Mouse (Mus musculus) midbrain, postnatal 0 days (tissue): ENCODE results near the gene Pdzd9. TPM values are rescaled to one million over a fixed set of nuclear protein-coding genes. Genes with fewer than 3 reads are reported as not detected.

ENCODE experiments used
- ATAC-seq: fragments of 200-750 bp; cut with Nextera tagmentation; 2 replicates; pipeline ENCODE4 v1.8.0; 2017; ENCODE audit warnings: moderate number of reproducible peaks, mild to moderate bottlenecking, moderate TSS enrichment, moderate library complexity; ENCODE audit not compliant: low FRiP score
- DNase-seq: peaks from one replicate; pipeline ENCODE4 v3.0.0-alpha.2; 2015; ENCODE audit warnings: low spot score
- H3K27ac ChIP-seq: fragments of 300-500 bp; sonication (generic); 2 replicates; pipeline ENCODE4 v1.5.1; 2014; ENCODE audit warnings: low read depth, mild to moderate bottlenecking, low read length, mixed read lengths
- H3K27me3 ChIP-seq: fragments of 300-500 bp; sonication (generic); 2 replicates; pipeline ENCODE4 v1.6.1; 2014; ENCODE audit warnings: low read length, control low read depth, mixed read lengths; ENCODE audit not compliant: insufficient read depth
- H3K36me3 ChIP-seq: fragments of 300-500 bp; sonication (generic); 2 replicates; pipeline ENCODE4 v1.6.1; 2014; ENCODE audit warnings: low read length, control low read depth, mixed read lengths; ENCODE audit not compliant: insufficient read depth
- H3K4me1 ChIP-seq: fragments of 300-500 bp; sonication (generic); 2 replicates; pipeline ENCODE4 v1.6.1; 2014; ENCODE audit warnings: mild to moderate bottlenecking, control low read depth, antibody characterized with exemption, low read length, mixed read lengths; ENCODE audit not compliant: insufficient read depth
- H3K4me2 ChIP-seq: fragments of 300-500 bp; sonication (generic); 2 replicates; pipeline ENCODE4 v1.6.1; 2014; ENCODE audit warnings: low read depth, mild to moderate bottlenecking, low read length, mixed read lengths; ENCODE audit not compliant: poor library complexity, severe bottlenecking
- H3K4me3 ChIP-seq: fragments of 300-500 bp; sonication (generic); 2 replicates; pipeline ENCODE4 v1.5.1; 2014; ENCODE audit warnings: low read depth, mild to moderate bottlenecking, low read length, moderate library complexity
- H3K9ac ChIP-seq: fragments of 300-500 bp; sonication (generic); replicated peaks from 2 replicates; pipeline ENCODE4 v1.6.1; 2014; ENCODE audit warnings: mild to moderate bottlenecking, low read length, moderate library complexity, mixed read lengths; ENCODE audit not compliant: poor library complexity, severe bottlenecking
- H3K9me3 ChIP-seq: fragments of 300-500 bp; sonication (generic); 2 replicates; pipeline ENCODE4 v1.6.1; 2016; ENCODE audit warnings: low read length, control low read depth
- CTCF ChIP-seq: IDR thresholded peaks from 2 replicates; pipeline ENCODE4 v1.5.1; 2016; ENCODE audit warnings: antibody characterized with exemption, mild to moderate bottlenecking
- WGBS: fragments of 180-500 bp; shearing (Covaris S2); extraction: QIAGEN DNeasy Blood & Tissue Kit; methylation state at CpG from one replicate; pipeline ENCODE4 v1.1.7; 2014; 5-methylcytosine and 5-hydroxymethylcytosine counted together
- polyA plus RNA-seq: library from polyadenylated mRNA; unstranded; fragments of >200 nt; fragmentation: Nextera tagmentation; extraction: Ambion mirVana; gene quantifications from 2 replicates; pipeline ENCODE4 v1.2.1, GENCODE M21; 2015
- total RNA-seq: library from RNA; depleted of rRNA; stranded (reverse); fragments of >200 nt; gene quantifications from 2 replicates; pipeline ENCODE4 v1.2.3, GENCODE M21; 2014

Pdzd9 gene
- total and polyA plus RNA-seq, 2 experiments from 2014 or later, result 0.33 to 0.63 TPM

GRCm38 (mm10) chr7:120699586-120699985 lies 29.4 kb upstream of the Pdzd9 start:
- no peak overlapping the region for H3K4me3 ChIP-seq
- DNase-seq (no peak), ATAC-seq (no peak)
- H3K27me3 ChIP-seq, result no peaks in the 10 kb centered on the region
- no peak for TF ChIP-seq CTCF
- no peaks in the 10 kb centered on the region for H3K9me3 ChIP-seq
- 90% methylated on average over 6 of the region's 6 CpGs for WGBS
- H3K36me3 ChIP-seq, result no peaks in the 10 kb centered on the region
- no peak overlapping the region for H3K4me2 ChIP-seq
- H3K27ac ChIP-seq, result no peak overlapping the region
- no peak overlapping the region for H3K9ac ChIP-seq
- H3K4me1 ChIP-seq, result no peaks in the 10 kb centered on the region

GRCm38 (mm10) chr7:120696331-120696730 lies 26.2 kb upstream of the Pdzd9 start:
- H3K4me3 ChIP-seq, result no peak overlapping the region
- H3K4me1 ChIP-seq, result no peaks in the 10 kb centered on the region
- ATAC-seq (no peak), DNase-seq (no peak)
- no peaks in the 10 kb centered on the region for H3K27me3 ChIP-seq
- no peaks in the 10 kb centered on the region for H3K9me3 ChIP-seq
- no peak overlapping the region for H3K4me2 ChIP-seq
- H3K36me3 ChIP-seq, result no peaks in the 10 kb centered on the region
- WGBS, result 93% methylated on average over 2 of the region's 2 CpGs
- no peak overlapping the region for H3K9ac ChIP-seq
- no peak overlapping the region for H3K27ac ChIP-seq
- TF ChIP-seq CTCF, result no peak

GRCm38 (mm10) chr7:120695641-120696040 lies 25.5 kb upstream of the Pdzd9 start:
- no peaks in the 10 kb centered on the region for H3K9me3 ChIP-seq
- H3K4me2 ChIP-seq, result no peak overlapping the region
- TF ChIP-seq CTCF, result no peak
- H3K36me3 ChIP-seq, result no peaks in the 10 kb centered on the region
- no peak overlapping the region for H3K4me3 ChIP-seq
- H3K27ac ChIP-seq, result no peak overlapping the region
- ATAC-seq, result no peak
- DNase-seq, result no peak
- H3K27me3 ChIP-seq, result no peaks in the 10 kb centered on the region
- 56% methylated on average over 1 of the region's 1 CpGs for WGBS
- H3K4me1 ChIP-seq, result no peaks in the 10 kb centered on the region
- no peak overlapping the region for H3K9ac ChIP-seq

GRCm38 (mm10) chr7:120695196-120695595 lies 25.1 kb upstream of the Pdzd9 start:
- H3K9me3 ChIP-seq, result no peaks in the 10 kb centered on the region
- H3K36me3 ChIP-seq, result no peaks in the 10 kb centered on the region
- no peaks in the 10 kb centered on the region for H3K27me3 ChIP-seq
- ATAC-seq (no peak), DNase-seq (no peak)
- H3K27ac ChIP-seq, result no peak overlapping the region
- H3K4me2 ChIP-seq, result no peak overlapping the region
- H3K4me3 ChIP-seq, result no peak overlapping the region
- H3K4me1 ChIP-seq, result no peaks in the 10 kb centered on the region
- WGBS, result 34% methylated on average over 6 of the region's 6 CpGs
- no peak overlapping the region for H3K9ac ChIP-seq
- no peak for TF ChIP-seq CTCF

- H3K4me1 ChIP-seq, result no peaks in the 10 kb centered on the region
- no peak overlapping the region for H3K27ac ChIP-seq
- no peak for TF ChIP-seq CTCF
- no peak overlapping the region for H3K9ac ChIP-seq
- H3K27me3 ChIP-seq, result no peaks in the 10 kb centered on the region
- DNase-seq, result no peak
- WGBS, result 91% methylated on average over 5 of the region's 5 CpGs
- H3K4me3 ChIP-seq, result no peak overlapping the region
- no peaks in the 10 kb centered on the region for H3K9me3 ChIP-seq
- no peak overlapping the region for H3K4me2 ChIP-seq
- ATAC-seq, result no peak
- no peaks in the 10 kb centered on the region for H3K36me3 ChIP-seq
Measured at GRCm38 (mm10) chr7:120693831-120694375, 23.8 kb upstream of the Pdzd9 start.

GRCm38 (mm10) chr7:120690634-120691033 lies 20.5 kb upstream of the Pdzd9 start:
- Histone ChIP-seq H3K4me2 (no peak overlapping the region), H3K9me3 (no peaks in the 10 kb centered on the region), H3K27me3 (no peaks in the 10 kb centered on the region), H3K4me1 (no peaks in the 10 kb centered on the region), H3K9ac (no peak overlapping the region), H3K36me3 (no peaks in the 10 kb centered on the region), H3K27ac (no peak overlapping the region), H3K4me3 (no peak overlapping the region)
- ATAC-seq, result no peak
- 76% methylated on average over 4 of the region's 4 CpGs for WGBS
- DNase-seq, result no peak
- TF ChIP-seq CTCF, result peak; percentile 46
